In genomic region chr2:127007509-127007908, GRCm38 (mm10) we compare ENCODE assay signal across 15 mouse cellular contexts. TPM values are rescaled to one million over a fixed set of nuclear protein-coding genes. Genes with fewer than 3 reads are reported as not detected.
DNase-seq lines count a peak whose midpoint lies in the region; ATAC-seq lines count a peak whose summit lies in the region.
"Had no signal": no experiment of that assay in that cellular context is flagged by ENCODE, and none has a peak within 500 bp of the region (broad histone marks: within the 10 kb centered on the region; RNA-seq: fewer than 3 reads in every experiment).

No protein-coding gene starts in this region.

- H3K27me3 ChIP-seq in embryonic facial prominence, embryonic 12.5 days = no peaks in the 10 kb centered on the region
- H3K27me3 ChIP-seq: hindbrain, embryonic 13.5 days; lung, embryonic 15.5 days had no signal

- peak overlapping the region; percentile 41; the same call in 1 of the 2 replicates for H3K27ac ChIP-seq in embryonic facial prominence, embryonic 12.5 days
- H3K27ac ChIP-seq: hindbrain, embryonic 13.5 days; left cerebral cortex, adult 2 months; lung, embryonic 15.5 days; midbrain, embryonic 10.5 days had no signal

- intact Hi-C loops in heart, postnatal 25 days (cut with DNase I) = no loop called here

- no peak overlapping the region for H3K4me2 ChIP-seq in embryonic facial prominence, embryonic 12.5 days (replicated peaks)

- H3K4me1 ChIP-seq in embryonic facial prominence, embryonic 12.5 days = peaks cover 11% of the 10 kb centered on the region

- H3K36me3 ChIP-seq in embryonic facial prominence, embryonic 12.5 days = peaks cover 14% of the 10 kb centered on the region

- no peak overlapping the region for H3K4me3 ChIP-seq in embryonic facial prominence, embryonic 12.5 days

- 48% methylated on average over 5 of the region's 5 CpGs for WGBS in embryonic facial prominence, embryonic 12.5 days

- peak; percentile 30 to 44 for DNase-seq in heart, adult 18-20 months
- no peak for DNase-seq in heart, postnatal 25 days (ENCODE audit: low spot score)
- peak; percentile 69 for DNase-seq in A20 (ENCODE audit: low read depth, low spot score)
- peak; percentile 50 to 53 for DNase-seq in heart, adult 9 months (ENCODE audit: low spot score in 2 of 2)
- DNase-seq in testis, postnatal 10 days (ENCODE audit: low spot score) = no peak
- DNase-seq in right cerebral cortex, postnatal 25 days = no peak
- DNase-seq: adrenal gland, postnatal 36 days; kidney, adult 8-10 months; right cerebral cortex, adult 18-20 months had no signal

- no peak for ATAC-seq in embryonic facial prominence, embryonic 12.5 days (ENCODE audit: insufficient number of reproducible peaks, insufficient read depth, low FRiP score, low TSS enrichment)
- no peak for ATAC-seq in inflammation-experienced regulatory T-cells, adult 6 months

- no peak overlapping the region for H3K9ac ChIP-seq in embryonic facial prominence, embryonic 12.5 days

- H3K9me3 ChIP-seq in embryonic facial prominence, embryonic 12.5 days = no peaks in the 10 kb centered on the region
- H3K9me3 ChIP-seq: hindbrain, embryonic 13.5 days; lung, embryonic 15.5 days; midbrain, embryonic 10.5 days had no signal

RNA-seq across cellular contexts. Expression of gene Ap4e1, which starts 1.0 kb away (rescaled TPM):
- 1 to 10 TPM; 5.4 to 6.4 TPM for total RNA-seq in heart, adult 18-20 months (2021)
- 1 to 10 TPM; 7.0 to 7.2 TPM for total RNA-seq in heart, postnatal 25 days (2021)
- polyA plus RNA-seq in embryonic facial prominence, embryonic 12.5 days (2016; fragmentation: Nextera tagmentation; extraction: Ambion mirVana) = 13.4 and 13.7 TPM in 2 replicates
- 10 to 100 TPM; 11.4 to 15.1 (median 13.6) TPM for polyA plus RNA-seq in inflammation-experienced regulatory T-cells, adult 6 months (2017; shearing (Covaris generic))

Comparison
In these comparisons a context has a peak if more than half of its experiments do, and no peak if none do; other contexts are left out.
1. DNase-seq: peak in heart, adult 18-20 months (2 of 2), A20 (single experiment) and heart, adult 9 months (2 of 2); none in heart, postnatal 25 days (single experiment), testis, postnatal 10 days (single experiment) and right cerebral cortex, postnatal 25 days (single experiment).